Mouse (Mus musculus) heart, embryonic 13.5 days (tissue): ENCODE measurements around the gene Ngp. TPM values are rescaled to one million over a fixed set of nuclear protein-coding genes. Genes with fewer than 3 reads are reported as not detected.

Source experiments
- ATAC-seq: fragments of 200-750 bp; cut with Nextera tagmentation; 2 replicates; pipeline ENCODE4 v1.8.0; 2017; ENCODE audit warnings: moderate TSS enrichment; ENCODE audit not compliant: insufficient number of reproducible peaks, low FRiP score, low TSS enrichment; ENCODE audit errors: extremely low read depth
- H3K27ac ChIP-seq: fragments of 300-500 bp; sonication (generic); replicated peaks from 2 replicates; pipeline ENCODE4 v1.5.1; 2015; ENCODE audit warnings: moderate library complexity, mild to moderate bottlenecking, inconsistent platforms
- H3K27me3 ChIP-seq: fragments of 300-500 bp; sonication (generic); replicated peaks from 2 replicates; pipeline ENCODE4 v1.6.1; 2015; ENCODE audit warnings: mild to moderate bottlenecking, inconsistent platforms
- H3K36me3 ChIP-seq: fragments of 300-500 bp; sonication (generic); 2 replicates; pipeline ENCODE4 v1.6.1; 2015; ENCODE audit warnings: mild to moderate bottlenecking, inconsistent platforms
- H3K4me1 ChIP-seq: fragments of 300-500 bp; sonication (generic); 2 replicates; pipeline ENCODE4 v1.6.1; 2015; ENCODE audit warnings: inconsistent platforms
- H3K4me2 ChIP-seq: fragments of 300-500 bp; sonication (generic); 2 replicates; pipeline ENCODE4 v1.6.1; 2015; ENCODE audit warnings: inconsistent platforms, mild to moderate bottlenecking, moderate library complexity
- H3K4me3 ChIP-seq: fragments of 300-500 bp; sonication (generic); 2 replicates; pipeline ENCODE4 v1.5.1; 2015; ENCODE audit warnings: moderate library complexity, mild to moderate bottlenecking, inconsistent platforms
- H3K9ac ChIP-seq: fragments of 300-500 bp; sonication (generic); 2 replicates; pipeline ENCODE4 v1.6.1; 2015; ENCODE audit warnings: inconsistent platforms, mild to moderate bottlenecking, moderate library complexity
- H3K9me3 ChIP-seq: fragments of 300-500 bp; sonication (generic); 2 replicates; pipeline ENCODE4 v1.6.1; 2016; ENCODE audit warnings: inconsistent platforms
- WGBS: fragments of 180-500 bp; shearing (Covaris S2); methylation state at CpG from one replicate; pipeline ENCODE4 v1.1.7; 2015; ENCODE audit warnings: mixed read lengths; 5-methylcytosine and 5-hydroxymethylcytosine counted together
- polyA plus RNA-seq: library from polyadenylated mRNA; unstranded; fragments of >200 nt; fragmentation: Nextera tagmentation; extraction: Ambion mirVana; gene quantifications from 2 replicates; pipeline ENCODE4 v1.2.1, GENCODE M21; 2015

The Ngp gene
- polyA plus RNA-seq, 1 experiment from 2014 or later: 1.8 TPM

- H3K9ac ChIP-seq: no peak overlapping the region
- no peak overlapping the region for H3K4me2 ChIP-seq
- ATAC-seq: no peak
- no peaks in the 10 kb centered on the region for H3K9me3 ChIP-seq
- H3K4me3 ChIP-seq: no peak overlapping the region
- no peaks in the 10 kb centered on the region for H3K4me1 ChIP-seq
- no peaks in the 10 kb centered on the region for H3K27me3 ChIP-seq
- H3K27ac ChIP-seq: no peak overlapping the region
- WGBS: 79% methylated on average over 3 of the region's 3 CpGs
- peaks cover 31% of the 10 kb centered on the region for H3K36me3 ChIP-seq
Observed at GRCm38 (mm10) chr9:110466179-110466578, 46.6 kb downstream of the Ngp start.

Other genes with a start within 250 kb of the Ngp start
- gene Cspg5, start 176.0 kb upstream of the Ngp start, polyA plus RNA-seq: 2.3 and 2.7 TPM in 2 replicates
- 17.2 and 17.6 TPM in 2 replicates for gene Elp6, start 114.6 kb upstream of the Ngp start, polyA plus RNA-seq
- gene Scap, start 86.5 kb upstream of the Ngp start, polyA plus RNA-seq: 18.2 and 19.9 TPM in 2 replicates
- gene Ptpn23, start 11.5 kb upstream of the Ngp start, polyA plus RNA-seq: 13.1 and 15.4 TPM in 2 replicates
- 6.9 and 8.4 TPM in 2 replicates for gene Klhl18, start 56.9 kb downstream of the Ngp start, polyA plus RNA-seq
- 0.38 and 0.51 TPM in 2 replicates for gene Kif9, start 57.2 kb downstream of the Ngp start, polyA plus RNA-seq
- gene Setd2, start 112.8 kb downstream of the Ngp start, polyA plus RNA-seq: 19.1 and 20.7 TPM in 2 replicates
- gene Nradd, start 204.7 kb downstream of the Ngp start, polyA plus RNA-seq: 23.4 and 25.6 TPM in 2 replicates
- 1.3 and 1.8 TPM in 2 replicates for gene Nbeal2, start 234.4 kb downstream of the Ngp start, polyA plus RNA-seq
- 119 and 136 TPM in 2 replicates for gene Ccdc12, start 236.8 kb downstream of the Ngp start, polyA plus RNA-seq